Mouse (Mus musculus) right cerebral cortex, postnatal 10 days (tissue): ENCODE measurements around the gene Ccr3.
"Not testable (repeated sequence)": the region's sequence is repeated elsewhere in the genome, so short reads cannot be mapped to it uniquely, and the experiment has no call there.

Experiments used
- DNase-seq, 2 experiments: peaks; one replicate each; pipeline ENCODE4 v3.0.0; 2021; ENCODE audit warnings: low spot score in 2 of 2

Gene Ccr3

GRCm38 (mm10) chr9:124021672-124022071 lies at the start of gene Ccr3:
Ccr3 (plus strand) TSS chr9:124021972.
- no peak for DNase-seq

DNA sequence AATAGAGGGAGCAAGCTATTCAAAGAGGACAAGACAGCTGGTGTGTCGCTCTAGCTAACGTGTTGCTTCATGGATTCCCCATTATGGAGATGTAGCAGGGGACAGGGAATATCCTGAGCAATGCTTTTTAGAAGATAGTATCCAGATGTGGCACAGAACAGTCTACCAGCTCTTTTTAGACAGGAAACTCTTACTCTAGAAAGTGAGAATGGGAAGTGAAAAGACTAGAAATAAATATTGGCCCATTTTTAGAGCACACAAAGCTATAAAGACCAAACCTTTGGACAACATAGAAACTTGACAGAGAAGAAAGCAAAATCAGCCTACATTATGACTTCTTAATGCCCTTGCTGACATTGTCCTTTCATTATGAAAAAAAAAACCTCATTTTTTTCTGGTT lies 46.1 kb upstream of the Ccr3 start:
- DNase-seq: no peak

- no peak for DNase-seq
Measured at GRCm38 (mm10) chr9:123976876-123977663, 44.7 kb upstream of the Ccr3 start.

DNA sequence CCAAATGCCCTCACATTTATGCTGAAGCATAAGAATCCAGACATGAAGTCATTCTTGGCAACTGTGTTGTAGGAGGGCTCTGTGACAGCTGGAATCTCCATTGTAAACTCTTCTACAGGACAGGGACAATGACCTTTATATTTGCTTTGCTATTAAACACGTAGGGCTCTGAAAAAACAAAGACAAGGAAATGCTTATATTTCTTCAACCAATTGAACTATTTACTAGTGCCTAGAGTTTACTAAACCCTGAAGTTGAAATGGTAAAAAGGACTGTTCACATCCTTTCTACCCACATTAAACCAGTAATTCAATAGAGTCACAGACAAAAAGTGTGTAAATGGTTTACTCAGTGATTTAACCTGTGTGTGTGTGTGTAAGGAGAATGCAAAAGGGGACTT lies 43.5 kb upstream of the Ccr3 start, which contains the start of gene Ccr1l1:
TSS of gene Ccr1l1 (minus strand) at position 101 of the 400 bp plus-strand sequence.
- no peak for DNase-seq

- not testable (repeated sequence) for DNase-seq
Measured at GRCm38 (mm10) chr9:123980858-123981475, 40.8 kb upstream of the Ccr3 start.

DNA sequence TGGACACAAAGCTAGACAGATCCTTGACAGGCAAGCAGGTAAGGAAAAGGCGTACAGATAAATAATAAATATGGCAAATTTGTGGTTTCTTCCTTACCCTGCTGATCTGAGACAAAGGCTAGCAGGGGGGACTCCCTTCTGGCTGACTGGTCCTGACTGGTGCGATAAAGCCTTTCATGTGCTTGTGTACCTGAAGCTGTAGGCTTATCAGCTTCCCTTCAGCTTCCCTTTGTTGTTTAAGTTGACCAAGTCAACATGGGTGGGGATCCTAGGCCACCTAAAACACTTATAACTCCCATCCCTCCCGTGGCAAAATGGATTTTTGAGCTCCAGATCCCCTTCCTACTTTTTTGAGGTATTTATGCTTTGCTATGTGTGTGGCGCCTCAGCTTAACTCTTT lies 39.9 kb upstream of the Ccr3 start:
- DNase-seq: no peak

GRCm38 (mm10) chr9:123982720-123983119 lies 39.1 kb upstream of the Ccr3 start:
- DNase-seq: no peak

GRCm38 (mm10) chr9:123984943-123985342 lies 36.8 kb upstream of the Ccr3 start:
- DNase-seq: no peak

- peak; percentile 25 to 29 for DNase-seq
Measured at GRCm38 (mm10) chr9:123986217-123986616, 35.6 kb upstream of the Ccr3 start.

GRCm38 (mm10) chr9:123989671-123990070 lies 32.1 kb upstream of the Ccr3 start:
- DNase-seq: no peak

GRCm38 (mm10) chr9:123991312-123991906 lies 30.4 kb upstream of the Ccr3 start:
- no peak for DNase-seq

- no peak for DNase-seq
Measured at GRCm38 (mm10) chr9:123997719-123998118, 24.1 kb upstream of the Ccr3 start.

- DNase-seq: no peak
Measured at GRCm38 (mm10) chr9:123999784-124000183, 22.0 kb upstream of the Ccr3 start.

GRCm38 (mm10) chr9:124012691-124013090 lies 9.1 kb upstream of the Ccr3 start:
- no peak for DNase-seq

- no peak for DNase-seq
Measured at GRCm38 (mm10) chr9:124013270-124013669, 8.5 kb upstream of the Ccr3 start.

- no peak for DNase-seq
Measured at GRCm38 (mm10) chr9:124014985-124015652, 6.7 kb upstream of the Ccr3 start.

DNA sequence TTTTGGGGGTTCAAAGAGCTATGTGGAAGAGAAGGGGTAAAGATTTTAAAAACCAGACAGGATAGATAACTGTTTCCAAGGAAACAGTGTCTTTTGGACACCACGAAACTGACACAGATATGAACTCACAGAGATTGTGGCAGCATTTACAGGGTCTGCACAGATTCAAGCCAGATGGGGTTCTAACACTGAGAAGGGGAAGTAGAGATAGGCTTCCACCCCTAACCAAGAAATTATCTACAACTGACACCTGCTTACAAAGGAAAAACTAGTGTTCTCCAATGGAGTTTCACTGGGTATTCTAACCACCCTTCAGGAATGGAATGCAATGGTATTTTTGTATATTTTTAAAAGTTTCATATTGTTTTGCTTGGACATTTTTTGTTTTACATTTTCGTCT lies 5.7 kb upstream of the Ccr3 start:
- no peak for DNase-seq

GRCm38 (mm10) chr9:124019887-124020286 lies 1.9 kb upstream of the Ccr3 start:
- DNase-seq: no peak

DNA sequence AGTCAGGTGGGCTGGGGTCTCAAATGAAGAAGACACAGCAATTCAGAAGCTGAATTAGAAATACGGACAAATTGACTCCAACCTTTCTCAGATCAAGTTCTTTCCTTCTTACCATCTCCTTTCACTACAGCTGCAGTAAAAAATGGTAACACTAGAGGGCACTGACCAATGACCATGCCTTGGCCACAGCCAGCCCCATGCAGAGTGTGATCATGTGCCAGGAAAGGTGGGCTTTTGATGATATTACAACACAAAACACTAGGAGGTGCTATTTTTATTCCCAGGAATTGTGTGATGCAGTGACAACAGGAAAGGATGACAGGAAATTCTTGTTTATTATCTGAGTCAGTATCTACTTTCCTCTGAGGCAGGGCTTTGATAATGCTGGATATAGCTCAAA lies 11.6 kb downstream of the Ccr3 start:
- DNase-seq: no peak

DNA sequence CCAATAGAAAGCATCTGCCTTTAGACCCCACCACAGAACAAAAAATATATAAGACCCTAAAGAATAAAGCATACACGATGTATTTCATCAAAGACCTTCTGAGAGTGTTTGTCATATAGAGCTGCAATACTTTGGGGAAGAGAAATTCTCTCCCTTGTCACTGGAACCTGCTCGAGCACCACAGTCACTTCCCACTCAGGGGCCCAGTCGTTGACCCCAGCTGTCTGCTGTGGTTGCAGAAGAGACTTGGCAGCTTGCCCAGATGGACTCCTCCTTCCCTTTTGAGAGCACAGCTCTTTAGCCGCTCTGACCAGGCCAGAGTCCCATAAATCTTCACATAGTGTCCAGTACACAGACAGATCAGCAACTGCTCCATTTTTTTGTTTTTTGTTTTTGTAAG lies 15.9 kb downstream of the Ccr3 start:
- DNase-seq: peak; percentile 76 to 82

- DNase-seq: no peak
Measured at GRCm38 (mm10) chr9:124038158-124038582, 16.4 kb downstream of the Ccr3 start.

- DNase-seq: no peak
Measured at GRCm38 (mm10) chr9:124038949-124039348, 17.2 kb downstream of the Ccr3 start.
